Mouse (Mus musculus): ENCODE data around the gene Fn1. TPM values are rescaled to one million over a fixed set of nuclear protein-coding genes. Genes with fewer than 3 reads are reported as not detected.

Gene Fn1
- polyA plus RNA-seq, 2 experiments: 232 to 628 TPM

DNA sequence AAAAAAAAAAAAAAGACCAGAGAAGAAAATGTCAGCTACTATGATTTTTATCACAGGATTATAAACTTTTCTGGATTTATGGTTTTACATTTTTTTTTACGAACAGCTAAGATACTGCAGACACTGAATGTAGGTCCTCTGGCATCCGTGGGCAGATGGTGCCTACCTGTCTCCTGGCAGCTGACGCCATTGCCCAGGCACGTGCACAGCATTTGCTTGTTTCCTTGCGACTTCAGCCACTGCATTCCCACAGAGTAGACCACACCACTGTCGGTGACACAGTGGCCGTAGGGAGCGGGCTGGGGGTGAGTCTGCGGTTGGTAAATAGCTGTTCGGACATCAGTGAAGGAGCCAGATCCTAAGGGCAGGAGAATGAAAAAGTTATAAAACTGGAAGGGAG is 10.2 kb downstream of the Fn1 start:
- no peaks in the 10 kb centered on the region for H3K4me1 ChIP-seq (ENCODE audit: control insufficient read depth, insufficient read depth, low read length)
- no peaks in the 10 kb centered on the region for H3K9me3 ChIP-seq (ENCODE audit: control insufficient read depth, low read length)
- no peak overlapping the region for H3K9ac ChIP-seq (ENCODE audit: low read depth, low read length, severe bottlenecking)
- no peak overlapping the region for H3K27ac ChIP-seq (replicated peaks; ENCODE audit: low read depth, low read length)
- no peak overlapping the region for H3K4me2 ChIP-seq (replicated peaks; ENCODE audit: low read depth, low read length, severe bottlenecking)
- peaks cover 96% of the 10 kb centered on the region for H3K36me3 ChIP-seq (ENCODE audit: control insufficient read depth, insufficient read depth, low read length)
- WGBS: 94% methylated on average over 10 of the region's 10 CpGs
- H3K4me3 ChIP-seq (replicated peaks; ENCODE audit: low read length): no peak overlapping the region
- H3K27me3 ChIP-seq (ENCODE audit: control insufficient read depth, insufficient read depth, low read length): no peaks in the 10 kb centered on the region
- DNase-seq (ENCODE audit: low spot score): no peak
- ATAC-seq (ENCODE audit: low FRiP score, low read depth): no peak
- no peak for TF ChIP-seq POLR2A (IDR thresholded peaks at IDR 0.05; ENCODE audit: borderline replicate concordance, extremely low read depth, insufficient read depth, insufficient read length)

DNA sequence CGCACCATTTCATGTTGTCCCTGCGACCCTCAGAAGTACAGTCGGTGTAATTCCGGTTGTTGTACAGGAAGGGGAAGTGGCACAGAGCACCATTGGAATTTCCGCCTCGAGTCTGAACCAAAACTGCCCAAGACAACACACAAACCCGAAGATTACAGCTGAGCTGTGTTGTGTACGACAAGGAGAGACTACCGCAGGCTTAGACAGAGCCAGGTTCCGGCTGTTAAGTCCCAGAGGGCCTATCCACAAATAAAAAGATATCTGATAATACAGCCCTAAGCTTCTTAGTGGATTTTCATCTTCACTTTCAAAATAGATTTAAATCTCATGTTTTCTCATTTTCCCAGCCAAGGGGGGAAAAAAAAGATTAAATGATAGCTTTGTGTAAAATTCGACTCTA is 11.8 kb downstream of the Fn1 start:
- no peak for ATAC-seq (ENCODE audit: low FRiP score, low read depth)

DNA sequence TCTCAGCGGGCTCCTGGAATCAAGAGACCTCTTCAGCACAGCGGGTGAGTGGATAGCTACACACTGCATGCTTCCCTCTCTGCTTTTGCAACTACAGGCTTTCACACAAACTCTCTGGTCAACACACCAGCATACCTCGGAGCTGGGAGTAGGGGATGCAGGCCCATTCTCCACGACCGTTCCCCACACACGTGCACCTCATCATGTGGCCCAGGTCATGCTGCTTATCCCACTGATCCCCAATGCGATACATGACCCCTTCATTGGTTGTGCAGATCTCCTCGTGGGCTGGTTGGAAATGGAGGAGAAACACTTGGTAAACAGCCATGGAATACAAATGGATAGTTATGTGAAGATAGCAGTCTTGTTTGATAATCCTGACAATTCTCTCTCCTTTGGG is 12.8 kb downstream of the Fn1 start:
- WGBS: 93% methylated on average over 8 of the region's 8 CpGs
- no peak overlapping the region for H3K4me3 ChIP-seq (replicated peaks; ENCODE audit: low read length)
- no peaks in the 10 kb centered on the region for H3K4me1 ChIP-seq (ENCODE audit: control insufficient read depth, insufficient read depth, low read length)
- ATAC-seq (ENCODE audit: low FRiP score, low read depth) (no peak), DNase-seq (ENCODE audit: low spot score) (no peak)
- no peaks in the 10 kb centered on the region for H3K27me3 ChIP-seq (ENCODE audit: control insufficient read depth, insufficient read depth, low read length)
- no peaks in the 10 kb centered on the region for H3K9me3 ChIP-seq (ENCODE audit: control insufficient read depth, low read length)
- H3K27ac ChIP-seq (replicated peaks; ENCODE audit: low read depth, low read length): no peak overlapping the region
- H3K36me3 ChIP-seq (ENCODE audit: control insufficient read depth, insufficient read depth, low read length): peaks cover 96% of the 10 kb centered on the region
- TF ChIP-seq POLR2A (IDR thresholded peaks at IDR 0.05; ENCODE audit: borderline replicate concordance, extremely low read depth, insufficient read depth, insufficient read length): no peak
- H3K4me2 ChIP-seq (replicated peaks; ENCODE audit: low read depth, low read length, severe bottlenecking): no peak overlapping the region
- H3K9ac ChIP-seq (ENCODE audit: low read depth, low read length, severe bottlenecking): no peak overlapping the region

More for the DNA sequence above, 11.8 kb downstream of the Fn1 start:
- peaks cover 96% of the 10 kb centered on the region for H3K36me3 ChIP-seq (ENCODE audit: control insufficient read depth, insufficient read depth, low read length)
- WGBS: 88% methylated on average over 11 of the region's 11 CpGs
- no peaks in the 10 kb centered on the region for H3K9me3 ChIP-seq (ENCODE audit: control insufficient read depth, low read length)
- H3K4me2 ChIP-seq (replicated peaks; ENCODE audit: low read depth, low read length, severe bottlenecking): no peak overlapping the region
- no peaks in the 10 kb centered on the region for H3K27me3 ChIP-seq (ENCODE audit: control insufficient read depth, insufficient read depth, low read length)
- TF ChIP-seq POLR2A (IDR thresholded peaks at IDR 0.05; ENCODE audit: borderline replicate concordance, extremely low read depth, insufficient read depth, insufficient read length): no peak
- DNase-seq (ENCODE audit: low spot score): no peak
- no peak overlapping the region for H3K4me3 ChIP-seq (replicated peaks; ENCODE audit: low read length)
- H3K4me1 ChIP-seq (ENCODE audit: control insufficient read depth, insufficient read depth, low read length): no peaks in the 10 kb centered on the region
- H3K27ac ChIP-seq (replicated peaks; ENCODE audit: low read depth, low read length): no peak overlapping the region
- H3K9ac ChIP-seq (ENCODE audit: low read depth, low read length, severe bottlenecking): no peak overlapping the region

DNA sequence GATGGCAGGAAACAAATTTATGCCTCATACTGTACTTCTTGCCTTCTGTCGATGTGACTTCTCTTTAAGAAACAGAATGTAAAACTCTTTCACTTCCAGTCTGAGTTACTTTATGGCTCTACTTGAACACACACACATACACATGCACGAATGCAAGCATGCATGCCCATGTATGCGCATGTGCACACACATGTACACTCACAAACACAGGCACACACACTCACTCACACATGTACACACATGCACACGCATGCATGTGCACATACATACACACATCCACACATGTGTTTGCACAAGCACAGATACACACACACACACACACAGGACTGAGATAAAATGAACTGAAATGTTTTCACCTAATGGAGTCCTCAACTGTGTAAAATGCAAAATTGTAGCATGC is 16.3 kb downstream of the Fn1 start:
- Histone ChIP-seq H3K27ac (replicated peaks; ENCODE audit: low read depth, low read length) (no peak overlapping the region), H3K4me1 (ENCODE audit: control insufficient read depth, insufficient read depth, low read length) (no peaks in the 10 kb centered on the region), H3K9ac (ENCODE audit: low read depth, low read length, severe bottlenecking) (no peak overlapping the region), H3K4me2 (replicated peaks; ENCODE audit: low read depth, low read length, severe bottlenecking) (no peak overlapping the region), H3K27me3 (ENCODE audit: control insufficient read depth, insufficient read depth, low read length) (no peaks in the 10 kb centered on the region), H3K36me3 (ENCODE audit: control insufficient read depth, insufficient read depth, low read length) (peaks cover 84% of the 10 kb centered on the region), H3K4me3 (replicated peaks; ENCODE audit: low read length) (no peak overlapping the region), H3K9me3 (ENCODE audit: control insufficient read depth, low read length) (no peaks in the 10 kb centered on the region)
- DNase-seq (ENCODE audit: low spot score): no peak
- no peak for ATAC-seq (ENCODE audit: low FRiP score, low read depth)
- 97% methylated on average over 4 of the region's 4 CpGs for WGBS
- TF ChIP-seq POLR2A (IDR thresholded peaks at IDR 0.05; ENCODE audit: borderline replicate concordance, extremely low read depth, insufficient read depth, insufficient read length): no peak

DNA sequence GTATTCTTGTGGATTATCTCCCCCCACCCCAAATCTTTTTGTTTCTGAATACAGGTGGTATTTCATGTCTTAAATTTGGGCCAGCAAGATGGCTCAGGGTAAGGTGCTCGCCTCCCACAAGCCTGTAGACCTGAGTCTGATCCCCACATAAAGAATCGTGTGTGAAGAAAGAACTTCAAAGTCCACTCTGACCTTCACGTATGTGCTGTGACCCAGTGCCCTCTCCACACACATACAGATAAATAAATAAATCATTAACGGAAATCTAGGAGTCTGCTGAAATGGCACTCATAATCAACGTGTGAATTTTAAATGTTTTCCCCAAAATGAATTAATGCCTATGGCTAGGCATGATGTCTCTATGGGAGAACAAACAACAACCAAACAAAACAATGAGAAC is 16.9 kb downstream of the Fn1 start:
- 96% methylated on average over 5 of the region's 5 CpGs for WGBS
- peaks cover 84% of the 10 kb centered on the region for H3K36me3 ChIP-seq (ENCODE audit: control insufficient read depth, insufficient read depth, low read length)
- no peak overlapping the region for H3K4me3 ChIP-seq (replicated peaks; ENCODE audit: low read length)
- DNase-seq (ENCODE audit: low spot score) (no peak), ATAC-seq (ENCODE audit: low FRiP score, low read depth) (no peak)
- no peaks in the 10 kb centered on the region for H3K9me3 ChIP-seq (ENCODE audit: control insufficient read depth, low read length)
- no peaks in the 10 kb centered on the region for H3K4me1 ChIP-seq (ENCODE audit: control insufficient read depth, insufficient read depth, low read length)
- no peak for TF ChIP-seq POLR2A (IDR thresholded peaks at IDR 0.05; ENCODE audit: borderline replicate concordance, extremely low read depth, insufficient read depth, insufficient read length)
- H3K27ac ChIP-seq (replicated peaks; ENCODE audit: low read depth, low read length): no peak overlapping the region
- H3K4me2 ChIP-seq (replicated peaks; ENCODE audit: low read depth, low read length, severe bottlenecking): no peak overlapping the region
- H3K9ac ChIP-seq (ENCODE audit: low read depth, low read length, severe bottlenecking): no peak overlapping the region
- no peaks in the 10 kb centered on the region for H3K27me3 ChIP-seq (ENCODE audit: control insufficient read depth, insufficient read depth, low read length)
